Mouse (Mus musculus) fibroblast of lung, adult 2 months (primary cell): ENCODE measurements around the gene Pou2af1.

Experiments
- DNase-seq: peaks from one replicate; pipeline ENCODE4 v3.0.0-alpha.2; 2011; ENCODE audit warnings: low read depth

Gene Pou2af1

DNA sequence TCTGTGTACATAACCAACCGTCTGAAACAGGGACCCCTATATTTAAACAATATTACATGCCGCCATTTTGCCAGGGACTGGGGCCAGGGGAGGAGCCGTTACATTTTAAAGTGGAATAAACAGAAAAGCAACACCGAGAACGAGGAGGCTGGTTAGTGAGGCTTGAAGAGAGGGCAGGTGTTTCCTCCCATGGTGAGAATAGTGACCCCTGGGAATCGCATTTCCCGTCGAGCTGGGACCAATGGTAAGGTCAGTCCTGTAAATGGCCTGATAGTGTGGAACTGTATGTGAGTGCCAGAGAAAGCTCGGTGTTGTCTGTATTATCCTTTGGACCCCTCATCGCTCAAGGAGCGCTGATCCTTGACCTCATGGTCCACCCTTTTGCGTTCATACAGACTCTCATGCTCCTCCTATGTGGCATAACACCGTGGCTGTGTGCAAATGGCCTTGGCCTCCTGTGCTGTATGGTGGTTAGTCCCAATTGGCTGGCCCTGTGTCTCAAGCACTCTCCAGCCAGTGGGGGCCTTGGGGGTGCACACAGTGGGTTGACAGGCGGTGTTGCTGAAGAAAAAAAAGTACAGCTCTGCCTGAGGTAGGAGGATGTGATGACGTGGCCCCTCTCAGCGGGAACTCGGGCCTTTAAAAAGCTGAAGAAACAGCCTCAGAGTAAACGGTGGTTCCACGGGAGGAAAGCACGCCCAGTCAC, at the start of gene Pou2af1:
TSS of gene Pou2af1 (plus strand) at position 686 of the 706 bp plus-strand sequence.
- DNase-seq, result no peak

GRCm38 (mm10) chr9:51163989-51164388, 49.5 kb upstream of the Pou2af1 start:
- no peak for DNase-seq

DNA sequence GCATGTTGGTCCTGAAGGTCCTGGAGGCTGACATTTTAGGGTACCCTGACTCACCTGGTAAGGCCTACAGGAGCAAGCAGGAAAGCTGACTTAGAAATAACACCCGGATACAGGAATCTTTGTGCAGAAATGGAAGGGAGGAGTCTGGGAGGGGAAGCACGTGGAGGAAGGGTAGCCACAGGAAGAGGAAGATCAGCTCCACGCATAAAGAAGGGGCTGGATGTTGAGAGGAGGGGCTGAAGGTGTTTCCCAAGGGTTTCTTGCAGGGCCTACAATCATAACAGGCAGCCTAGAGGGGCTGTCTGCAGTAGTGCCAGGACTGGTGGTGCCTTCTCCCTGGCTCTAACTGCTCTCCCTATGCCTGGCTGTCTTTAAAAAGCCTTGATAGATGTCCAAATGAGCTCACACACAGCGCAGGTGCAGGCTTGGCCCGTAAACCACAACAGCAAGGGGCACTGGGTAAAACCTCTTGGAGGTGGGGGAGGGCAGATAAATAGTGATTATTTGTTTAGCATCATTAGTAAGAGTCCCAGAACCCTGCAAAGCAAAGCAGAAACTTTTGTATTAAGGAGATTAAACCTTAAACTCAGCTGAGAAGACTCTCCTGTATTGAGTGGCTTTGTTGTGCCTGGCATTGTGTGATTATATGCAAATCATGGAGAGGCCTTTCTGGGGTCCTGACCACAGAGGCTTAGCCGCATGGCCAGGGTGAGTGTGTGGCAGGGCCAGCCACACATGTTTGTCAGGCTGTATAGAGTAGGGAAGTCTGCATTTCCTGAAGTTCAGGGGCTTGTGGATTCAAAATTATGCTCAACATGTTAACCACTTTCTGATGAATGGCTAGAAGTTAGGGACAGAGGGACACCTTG, 48.0 kb upstream of the Pou2af1 start, which contains the start of gene Gm32742:
TSS of gene Gm32742 (minus strand) at position 206 of the 869 bp plus-strand sequence.
- DNase-seq, result no peak

DNA sequence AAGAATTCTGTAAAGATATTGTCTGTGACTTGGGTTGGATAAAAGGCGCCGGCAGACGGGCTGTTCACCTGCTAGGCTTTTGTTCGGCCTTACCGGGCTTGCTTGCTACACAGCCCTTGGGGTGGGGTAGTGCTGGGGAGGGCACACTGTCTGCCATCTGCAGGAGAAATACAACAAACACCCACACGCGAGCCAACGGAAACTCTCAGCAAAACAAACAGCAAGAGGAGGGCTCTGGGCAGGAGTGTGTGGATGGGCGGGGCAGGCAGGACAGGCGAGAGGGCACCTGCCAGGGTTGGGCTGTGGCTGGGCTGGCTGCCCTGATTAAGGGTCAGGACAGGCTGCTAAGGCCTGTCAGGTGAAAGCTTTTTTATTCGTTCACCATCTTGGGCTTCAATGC, 45.6 kb upstream of the Pou2af1 start:
- DNase-seq, result no peak

DNA sequence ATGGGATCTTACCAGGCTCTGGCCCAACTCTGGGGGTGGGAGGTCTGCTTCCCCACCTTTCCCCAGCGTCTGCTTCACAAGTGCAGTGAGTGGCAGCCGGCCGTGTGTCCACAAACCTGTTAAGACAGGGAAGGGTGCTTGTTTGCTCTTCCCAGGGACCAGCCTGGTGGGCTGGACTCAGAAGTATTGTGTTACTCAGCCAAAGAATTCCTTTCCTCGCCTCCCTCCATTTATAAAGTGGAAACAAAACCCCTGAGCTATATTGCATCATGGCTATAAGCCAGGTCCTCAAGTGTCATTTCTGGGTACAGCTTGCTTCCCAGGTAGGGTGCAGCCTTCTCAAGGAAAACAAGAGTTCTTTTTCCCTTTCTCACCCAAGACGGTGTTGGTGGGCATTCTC, 44.8 kb upstream of the Pou2af1 start:
- DNase-seq, result no peak

GRCm38 (mm10) chr9:51169133-51169532, 44.4 kb upstream of the Pou2af1 start:
- no peak for DNase-seq

GRCm38 (mm10) chr9:51170298-51170697, 43.2 kb upstream of the Pou2af1 start:
- peak; percentile 62 for DNase-seq

DNA sequence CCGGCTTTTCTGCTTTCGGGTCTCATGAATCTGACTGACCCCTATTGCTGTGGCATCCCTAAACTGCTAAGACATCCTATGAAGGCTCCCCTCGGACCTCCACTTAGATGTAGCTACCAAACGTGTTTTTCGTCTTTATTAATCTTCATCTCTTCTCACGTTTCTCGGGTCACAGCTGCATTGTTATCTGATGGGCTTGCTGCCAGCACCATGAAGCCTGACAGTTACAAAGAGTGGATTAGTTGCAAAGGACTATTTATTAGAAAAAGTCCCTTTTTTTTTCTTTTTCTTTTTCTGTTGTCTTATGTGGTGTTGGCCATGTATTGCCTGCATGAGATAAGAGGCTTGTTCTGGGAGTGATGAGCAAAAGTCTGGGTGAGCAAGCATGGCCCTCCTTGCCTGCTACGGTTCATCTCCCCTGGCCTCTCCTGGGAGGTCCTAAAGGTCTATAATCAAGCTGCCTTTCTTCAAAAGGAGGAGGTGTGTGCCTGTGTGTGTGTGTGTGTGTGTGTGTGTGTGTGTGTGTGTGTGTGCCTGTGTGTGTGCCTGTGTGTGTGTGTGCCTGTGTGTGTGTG, 38.5 kb upstream of the Pou2af1 start:
- DNase-seq, result no peak

DNA sequence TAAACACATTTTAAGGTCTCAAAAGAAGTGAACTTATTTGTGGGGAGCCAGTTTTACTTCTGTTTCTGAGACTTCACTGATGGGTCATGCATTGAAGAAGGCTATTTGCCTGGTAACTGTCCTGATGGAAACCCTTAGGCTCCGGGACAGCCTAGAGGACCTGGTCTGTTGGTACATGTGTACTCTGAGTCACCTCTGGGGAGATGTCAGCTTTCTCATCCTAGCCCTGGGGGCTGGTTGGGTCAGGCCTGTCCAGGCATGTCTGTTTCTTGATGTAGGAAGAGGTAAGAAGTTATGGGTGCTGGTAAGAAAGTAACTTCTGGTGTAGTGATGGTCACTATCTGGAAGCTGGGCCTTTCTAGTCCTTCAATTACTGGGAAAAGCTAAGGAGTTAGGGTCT, 37.8 kb upstream of the Pou2af1 start:
- no peak for DNase-seq

GRCm38 (mm10) chr9:51178297-51178696, 35.2 kb upstream of the Pou2af1 start:
- DNase-seq, result no peak

DNA sequence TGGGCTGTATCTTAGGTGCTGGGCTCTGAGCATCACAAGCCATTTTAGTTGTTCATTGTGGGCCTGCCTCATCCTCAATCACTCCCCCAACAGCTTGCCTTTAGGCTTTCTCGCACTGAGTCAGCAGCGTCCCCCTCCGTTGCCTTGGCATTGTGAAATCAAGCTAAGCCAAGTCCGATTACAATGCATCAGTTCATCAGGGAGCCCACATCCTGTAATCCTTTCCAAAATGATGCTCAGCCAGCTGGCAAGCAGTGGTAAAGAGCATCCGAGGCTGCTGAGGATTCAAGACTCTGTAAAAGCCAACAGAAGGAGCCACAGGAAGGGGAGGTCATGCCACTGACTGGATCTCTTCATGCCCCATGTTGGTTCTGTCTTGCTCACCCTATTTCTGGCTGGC, 32.9 kb upstream of the Pou2af1 start:
- DNase-seq, result peak; percentile 83

DNA sequence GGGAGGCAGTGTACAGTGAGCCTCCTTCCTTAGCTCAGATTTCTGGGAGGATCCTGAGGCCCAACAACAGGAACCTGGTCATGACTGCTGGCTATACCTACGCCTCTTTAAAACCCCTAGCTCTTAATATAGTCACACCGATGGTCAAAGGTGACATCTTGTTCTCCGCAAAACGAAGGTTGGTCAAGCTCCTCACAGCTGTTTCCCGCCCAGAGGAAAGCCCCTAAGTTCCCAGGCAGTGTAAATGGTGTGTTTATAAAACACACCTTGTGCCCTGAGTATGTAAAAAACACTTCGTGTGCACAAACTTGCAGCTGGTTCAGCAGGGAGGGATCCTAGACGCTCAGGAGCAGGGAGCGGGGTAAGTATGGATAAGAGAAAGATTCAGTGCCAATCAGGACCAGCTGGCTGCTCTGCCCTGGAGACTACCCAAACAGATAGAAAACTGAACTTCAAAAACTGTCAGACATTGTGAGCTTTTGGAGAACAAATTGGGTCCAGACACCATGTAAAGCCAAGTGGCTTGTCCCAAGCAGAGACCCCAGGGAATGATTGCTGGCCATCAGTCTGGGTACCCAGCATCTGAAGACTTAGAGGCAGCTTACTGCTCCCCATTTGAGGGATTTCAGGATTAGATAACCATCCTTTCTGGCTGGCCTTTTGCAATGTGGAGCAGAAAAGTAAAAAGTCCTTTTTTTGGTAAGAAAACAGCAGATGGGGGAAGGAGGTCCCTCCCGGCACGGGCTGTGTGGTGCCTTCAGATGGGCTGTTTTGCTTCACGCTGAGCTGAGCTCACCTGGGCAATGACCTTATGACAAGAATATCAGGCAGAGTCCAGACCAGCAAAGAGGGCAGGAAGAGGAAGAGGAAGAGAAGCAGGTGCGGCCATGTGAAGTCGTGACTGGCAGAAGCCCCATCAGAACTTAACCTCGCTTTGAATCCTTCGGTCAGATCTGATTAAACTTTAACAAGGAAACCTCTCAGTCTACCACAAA, 30.5 kb upstream of the Pou2af1 start:
- DNase-seq, result no peak

- no peak for DNase-seq
Observed at GRCm38 (mm10) chr9:51185386-51185785, 28.1 kb upstream of the Pou2af1 start.

DNA sequence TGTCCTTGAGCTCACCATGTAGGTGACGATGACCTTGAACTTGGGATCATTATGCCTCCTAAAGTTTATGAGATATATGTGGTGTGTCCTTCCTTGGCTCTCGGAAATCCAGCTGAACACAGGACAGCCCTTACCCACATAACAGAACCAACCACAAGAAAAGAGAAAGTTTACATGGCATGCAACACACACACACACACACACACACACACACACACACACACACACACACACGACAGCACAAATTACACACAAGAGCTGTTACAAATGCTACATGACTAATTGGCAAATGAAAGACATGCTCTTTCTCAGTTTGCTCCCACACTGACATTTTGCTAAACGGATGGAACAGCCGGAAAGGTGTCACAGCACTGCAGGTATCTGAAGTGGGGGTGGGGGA, 27.6 kb upstream of the Pou2af1 start:
- no peak for DNase-seq

- DNase-seq, result no peak
Observed at GRCm38 (mm10) chr9:51190655-51191054, 22.9 kb upstream of the Pou2af1 start.

DNA sequence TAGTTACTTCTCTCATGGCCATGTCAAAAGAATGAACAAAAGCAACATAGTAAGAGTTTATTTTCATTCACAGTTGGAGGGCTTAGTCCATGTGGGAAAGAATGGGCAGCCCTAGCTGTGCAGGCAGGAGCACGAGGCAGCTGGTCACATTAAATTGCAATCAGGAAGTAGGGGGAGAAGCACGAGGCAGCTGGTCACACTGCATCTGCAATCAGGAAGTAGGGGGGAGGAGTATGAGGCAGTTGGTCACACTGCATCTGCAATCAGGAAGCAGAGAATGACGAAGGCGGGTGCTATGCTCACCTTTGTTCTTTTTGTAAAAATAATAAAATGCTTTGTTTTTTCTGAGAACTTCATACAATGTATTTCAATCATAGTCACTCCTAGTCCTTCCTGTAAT, 18.7 kb upstream of the Pou2af1 start:
- DNase-seq, result no peak

DNA sequence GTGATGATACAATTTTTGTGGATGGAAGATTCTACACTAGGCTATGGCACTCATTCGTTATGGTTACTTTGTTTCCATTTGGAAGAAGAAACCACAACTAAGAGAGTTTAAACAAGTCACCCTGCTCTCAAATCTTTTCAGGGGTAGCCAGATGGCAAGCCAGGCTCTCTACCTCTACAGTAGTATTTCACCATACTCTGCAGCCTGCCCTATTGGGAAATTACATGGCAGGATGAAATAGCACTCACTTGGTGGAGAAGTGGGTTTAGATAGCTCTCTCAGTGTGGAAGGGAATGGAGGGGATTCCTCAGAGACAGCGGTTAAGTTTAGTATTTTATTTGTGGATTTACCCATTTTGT, 4.6 kb upstream of the Pou2af1 start:
- DNase-seq, result no peak

DNA sequence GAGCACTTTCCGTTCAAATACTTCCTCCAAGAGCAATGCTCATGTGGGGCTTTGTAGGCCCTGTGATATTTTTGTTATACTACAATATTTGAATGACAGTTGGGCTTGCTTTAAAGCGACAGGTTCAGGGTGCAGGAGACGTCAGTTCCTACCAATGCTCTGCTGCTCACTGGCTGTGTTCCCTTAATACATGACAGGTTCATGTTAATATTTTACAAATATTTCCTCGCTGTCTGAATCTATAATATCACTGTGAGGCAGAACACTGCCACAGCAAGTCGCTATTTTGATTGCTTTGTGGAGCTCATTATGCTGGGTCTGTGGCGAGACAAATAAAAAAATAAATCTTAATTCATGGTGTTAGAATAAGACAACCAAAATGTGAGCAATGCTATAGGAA, 2.3 kb upstream of the Pou2af1 start:
- no peak for DNase-seq

- no peak for DNase-seq
Observed at GRCm38 (mm10) chr9:51213729-51214237, 275 bp downstream of the Pou2af1 start.

DNA sequence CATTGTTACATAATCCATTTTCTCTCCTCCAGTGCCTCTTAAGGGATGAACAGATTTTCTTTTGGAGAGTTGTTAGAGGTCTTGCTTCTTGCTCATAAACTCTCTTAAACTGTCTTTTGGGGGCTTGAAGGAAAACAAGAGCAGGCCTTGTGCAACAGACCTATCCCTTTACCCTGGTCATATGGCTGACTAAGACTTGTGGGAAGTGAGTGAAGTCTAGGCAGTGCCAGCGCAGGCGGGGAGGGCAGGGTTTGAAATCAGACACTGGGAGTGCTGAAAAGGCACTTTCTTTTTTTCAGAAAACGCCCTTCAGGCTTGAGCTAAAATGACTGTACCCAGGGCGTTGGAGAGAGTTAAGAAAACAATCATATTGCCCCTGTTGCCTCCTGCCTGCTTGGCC, 1.8 kb downstream of the Pou2af1 start:
- DNase-seq, result peak; percentile 88

- no peak for DNase-seq
Observed at GRCm38 (mm10) chr9:51215949-51216348, 2.4 kb downstream of the Pou2af1 start.
